Comparison of ENCODE assay signal across 17 mouse cellular contexts in genomic region chr12:4547557-4547956, GRCm38 (mm10). TPM values are rescaled to one million over a fixed set of nuclear protein-coding genes. Genes with fewer than 3 reads are reported as not detected.
DNase-seq lines count a peak whose midpoint lies in the region; TF ChIP-seq lines count a peak whose summit lies in the region.
"Had no signal": no experiment of that assay in that cellular context is flagged by ENCODE, and none has a peak within 500 bp of the region (broad histone marks: within the 10 kb centered on the region; RNA-seq: fewer than 3 reads in every experiment).

No protein-coding gene starts in this region.

- H3K27ac ChIP-seq in kidney, adult 2 months (ENCODE audit: insufficient read depth, low read depth, low read length) = no peak overlapping the region
- no peak overlapping the region for H3K27ac ChIP-seq in embryonic facial prominence, embryonic 10.5 days (replicated peaks)
- H3K27ac ChIP-seq in heart, embryonic 10.5 days = no peak overlapping the region
- H3K27ac ChIP-seq: heart, embryonic 15.5 days; kidney, postnatal 0 days had no signal

- H3K27me3 ChIP-seq in kidney, adult 2 months (replicated peaks; ENCODE audit: control insufficient read depth, insufficient read depth, low read length) = no peaks in the 10 kb centered on the region
- H3K27me3 ChIP-seq in embryonic facial prominence, embryonic 10.5 days (replicated peaks; ENCODE audit: low read depth, poor library complexity, severe bottlenecking) = no peaks in the 10 kb centered on the region
- no peaks in the 10 kb centered on the region for H3K27me3 ChIP-seq in myocyte (ENCODE audit: control insufficient read depth, insufficient read depth, insufficient read length)
- H3K27me3 ChIP-seq in heart, embryonic 10.5 days (ENCODE audit: insufficient read depth, poor library complexity, severe bottlenecking) = no peaks in the 10 kb centered on the region; the same call in 1 of the 2 replicates
- H3K27me3 ChIP-seq: heart, embryonic 15.5 days had no signal

- no peaks in the 10 kb centered on the region for H3K4me1 ChIP-seq in kidney, adult 2 months (ENCODE audit: control insufficient read depth, insufficient read depth, low read length)
- H3K4me1 ChIP-seq in embryonic facial prominence, embryonic 10.5 days = 0 out of 2 replicates have a peak, but pooled peaks cover 4% of the 10 kb centered on the region
- peaks cover 8% of the 10 kb centered on the region for H3K4me1 ChIP-seq in heart, embryonic 10.5 days

- WGBS in kidney, adult 2 months = 68% methylated on average over 14 of the region's 14 CpGs
- 70% methylated on average over 14 of the region's 14 CpGs for WGBS in embryonic facial prominence, embryonic 10.5 days
- WGBS in heart, embryonic 10.5 days = 66% methylated on average over 14 of the region's 14 CpGs

- no peak overlapping the region for H3ac ChIP-seq in myocyte (ENCODE audit: control insufficient read depth, insufficient read length)

- no peaks in the 10 kb centered on the region for H3K36me3 ChIP-seq in kidney, adult 2 months (ENCODE audit: control insufficient read depth, insufficient read depth, low read length)
- no peaks in the 10 kb centered on the region for H3K36me3 ChIP-seq in embryonic facial prominence, embryonic 10.5 days (replicated peaks)
- no peaks in the 10 kb centered on the region for H3K36me3 ChIP-seq in myocyte (ENCODE audit: control insufficient read depth, insufficient read depth)
- H3K36me3 ChIP-seq in heart, embryonic 10.5 days = no peaks in the 10 kb centered on the region
- H3K36me3 ChIP-seq: heart, embryonic 15.5 days had no signal

- TF ChIP-seq CTCF in kidney, adult 2 months (conservative IDR thresholded peaks at IDR 0.05; ENCODE audit: insufficient read depth, insufficient read length, low read depth, low read length) = no peak

- H3K4me2 ChIP-seq in myocyte (ENCODE audit: low read depth) = peak overlapping the region; percentile 9

- H3K9me3 ChIP-seq in embryonic facial prominence, embryonic 10.5 days = no peaks in the 10 kb centered on the region
- no peaks in the 10 kb centered on the region for H3K9me3 ChIP-seq in heart, embryonic 10.5 days
- H3K9me3 ChIP-seq: heart, embryonic 15.5 days had no signal

- no peak for TF ChIP-seq POLR2A in kidney, adult 2 months (IDR thresholded peaks at IDR 0.05; ENCODE audit: low read depth, low read length)
- no peak for TF ChIP-seq POLR2A in myocyte (IDR thresholded peaks at IDR 0.05; ENCODE audit: insufficient read length, low read depth)

- H3K4me3 ChIP-seq in kidney, adult 2 months (ENCODE audit: insufficient read depth, low read depth, low read length) = no peak overlapping the region
- no peak overlapping the region for H3K4me3 ChIP-seq in embryonic facial prominence, embryonic 10.5 days
- no peak overlapping the region for H3K4me3 ChIP-seq in myocyte
- H3K4me3 ChIP-seq in heart, embryonic 10.5 days = no peak overlapping the region
- H3K4me3 ChIP-seq: erythroblast, embryonic 14.5 days; heart, embryonic 15.5 days had no signal

- no peaks in the 10 kb centered on the region for H3K79me2 ChIP-seq in myocyte (ENCODE audit: control insufficient read depth, insufficient read depth)

- DNase-seq in cerebellum, postnatal 10 days = peak; percentile 26 to 46
- no peak for DNase-seq in cerebellum, postnatal 25 days
- peak; percentile 14 to 29 for DNase-seq in kidney, postnatal 4 days
- DNase-seq in kidney, adult 2 months = no peak
- DNase-seq in embryonic facial prominence, embryonic 10.5 days (ENCODE audit: low spot score) = peak; percentile 17
- DNase-seq in heart, embryonic 10.5 days (ENCODE audit: low spot score) = no peak
- no peak for DNase-seq in Muller cell, postnatal 12 days (ENCODE audit: inconsistent ontology term)
- DNase-seq: adrenal gland, postnatal 25 days; gastrocnemius, postnatal 14 days; liver; right cerebral cortex, postnatal 25 days had no signal

TF ChIP-seq in myocyte, 11 proteins besides CTCF, POLR2A, EP300 and RAD21:
- TF ChIP-seq TCF12 (IDR thresholded peaks at IDR 0.05; ENCODE audit: insufficient read depth, poor library complexity, severe bottlenecking) (no peak), POLR2AphosphoS2 (IDR thresholded peaks at IDR 0.05; ENCODE audit: insufficient read length, low read depth) (no peak), MYOG (IDR thresholded peaks at IDR 0.05; ENCODE audit: control insufficient read depth in 1 of 3, insufficient read depth in 1 of 3, insufficient read length in 2 of 3, low read depth in 2 of 3) (peak in 2 of 3 experiments; percentile 29 to 41), TCF3 (IDR thresholded peaks at IDR 0.05; ENCODE audit: insufficient read length, low read depth) (no peak), MYOD1 (IDR thresholded peaks at IDR 0.05; ENCODE audit: control insufficient read depth in 1 of 3, insufficient read length in 2 of 3, low read depth in 2 of 3) (peak in 2 of 3 experiments; percentile 22 to 60)
TF ChIP-seq in myocyte: peak in this region for 2.

RNA-seq across cellular contexts. Expression of gene Itsn2, which starts 44.9 kb away (rescaled TPM):
- polyA plus RNA-seq in kidney, adult 2 months (2012; rRNA removed) = 29.5 and 35.4 TPM in 2 replicates
- 17.6 and 17.9 TPM in 2 replicates for polyA plus RNA-seq in embryonic facial prominence, embryonic 10.5 days (2016; fragmentation: Nextera tagmentation; extraction: Ambion mirVana)
- 8.4 TPM for polyA plus RNA-seq in myocyte (2012; fragmentation: generic; extraction: Trizol)
- 30.4 and 32.6 TPM in 2 replicates for polyA plus RNA-seq in heart, embryonic 10.5 days (2016; fragmentation: Nextera tagmentation; extraction: Ambion mirVana)

RNA-seq across cellular contexts. Expression of gene Gm3625, which starts 45.2 kb away (rescaled TPM):
- not detected in 2 replicates for polyA plus RNA-seq in kidney, adult 2 months (2012; rRNA removed)
- not detected in 2 replicates for polyA plus RNA-seq in embryonic facial prominence, embryonic 10.5 days (2016; fragmentation: Nextera tagmentation; extraction: Ambion mirVana)
- polyA plus RNA-seq in myocyte (2012; fragmentation: generic; extraction: Trizol) = not detected
- polyA plus RNA-seq in heart, embryonic 10.5 days (2016; fragmentation: Nextera tagmentation; extraction: Ambion mirVana) = not detected in 2 replicates
- polyA plus RNA-seq: erythroblast, embryonic 14.5 days; heart, embryonic 15.5 days; kidney, postnatal 0 days; lung, embryonic 16.5 days; stomach, embryonic 16.5 days had no signal

Comparison
In these comparisons a context has a peak if more than half of its experiments do, and no peak if none do; other contexts are left out.
1. DNase-seq: peak in cerebellum, postnatal 10 days (2 of 2), kidney, postnatal 4 days (2 of 2) and embryonic facial prominence, embryonic 10.5 days (single experiment); none in cerebellum, postnatal 25 days (0 of 2), kidney, adult 2 months (single experiment), heart, embryonic 10.5 days (single experiment) and Muller cell, postnatal 12 days (single experiment).